Mouse (Mus musculus) kidney, postnatal 10 days (tissue): Measurements from ENCODE around the gene Zfp628.
A peak's percentile ranks its signal among the peaks of the same experiment; 100 is the strongest.
"Not testable (repeated sequence)": the region's sequence is repeated elsewhere in the genome, so short reads cannot be mapped to it uniquely, and the experiment has no call there.

ENCODE experiments used
- DNase-seq: peaks from one replicate; pipeline ENCODE4 v3.0.0; 2021; ENCODE audit warnings: mixed read lengths

The Zfp628 gene

GRCm38 (mm10) chr7:4915007-4915665 is at the start of gene Zfp628:
TSS of gene Zfp628 (plus strand) at chr7:4915217.
- DNase-seq: peak; percentile 97

DNA sequence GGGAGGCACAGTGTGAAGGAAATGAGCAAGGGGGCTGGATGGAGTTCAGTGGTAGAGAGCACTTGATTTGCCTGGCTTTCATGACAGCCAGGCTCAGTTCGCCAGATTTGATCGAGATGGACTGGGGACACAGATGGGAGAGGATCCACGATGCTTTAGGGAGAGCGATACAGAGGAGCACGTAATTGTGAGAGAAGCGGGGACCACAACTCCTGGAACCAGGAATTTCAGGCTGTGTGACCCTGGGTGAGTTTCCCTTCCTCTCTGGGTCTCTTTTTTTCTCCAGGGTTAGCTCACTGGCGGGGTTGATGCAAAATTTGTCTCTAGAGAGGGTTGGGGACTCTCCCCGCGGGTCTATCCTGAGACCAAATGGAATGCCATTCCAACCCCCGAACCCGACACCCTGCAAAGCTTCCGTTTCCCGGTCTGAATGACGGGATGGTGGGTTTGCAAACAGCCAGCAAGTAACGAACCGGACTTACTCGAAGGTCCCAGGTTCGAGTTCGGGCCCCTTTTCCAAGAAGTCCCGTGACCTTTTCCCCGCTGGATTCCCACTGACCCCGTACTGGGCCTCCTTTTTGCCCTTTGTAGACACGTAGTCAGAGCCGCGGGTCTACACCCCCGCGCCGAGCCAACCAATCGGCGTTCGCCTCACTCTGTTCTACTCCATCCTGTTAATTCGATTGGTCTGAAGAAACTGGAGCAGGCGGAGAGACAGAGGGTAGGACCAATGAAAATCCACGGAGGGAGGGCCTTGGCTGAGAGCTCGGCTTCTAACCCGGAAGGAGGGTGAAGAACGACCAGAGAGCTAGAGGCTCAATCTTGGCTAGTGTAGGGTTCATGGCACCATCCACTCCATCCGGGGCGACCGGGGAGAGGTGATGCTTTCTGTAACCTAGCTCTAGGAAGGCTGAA is 49.2 kb upstream of the Zfp628 start:
- peak; percentile 96 for DNase-seq

GRCm38 (mm10) chr7:4866631-4867180 is 48.3 kb upstream of the Zfp628 start:
- DNase-seq: no peak

GRCm38 (mm10) chr7:4870133-4870532 is 44.9 kb upstream of the Zfp628 start, which contains the start of gene Isoc2b:
TSS of gene Isoc2b (minus strand) at chr7:4870258.
- no peak for DNase-seq

DNA sequence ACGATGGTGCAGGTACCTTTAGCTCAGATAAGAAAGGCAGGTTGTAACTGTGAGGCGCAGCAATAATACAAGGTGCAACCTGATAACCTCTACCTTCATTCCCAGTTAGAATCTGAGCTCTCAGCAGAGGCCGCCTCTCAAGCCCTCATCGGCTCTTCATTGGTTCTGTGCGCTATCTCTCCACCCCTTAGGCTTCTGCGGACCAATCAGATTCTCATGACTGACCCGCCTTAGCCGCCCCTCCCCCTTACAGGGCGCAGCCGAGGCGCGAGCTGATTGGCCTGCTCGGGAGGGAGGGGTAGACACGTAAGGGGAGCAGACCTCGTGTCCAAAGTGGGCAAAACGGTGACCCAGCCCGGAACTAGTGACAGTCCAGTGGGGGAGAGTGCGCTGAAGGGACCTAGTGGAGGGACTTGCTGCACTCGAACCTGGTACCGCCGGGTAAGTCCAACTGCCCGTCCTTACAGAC is 38.2 kb upstream of the Zfp628 start, which contains the start of gene Isoc2a:
Gene Isoc2a, plus strand, starts transcription at position 401 of the 469 bp plus-strand sequence.
- peak; percentile 92 for DNase-seq

- DNase-seq: no peak
Observed at GRCm38 (mm10) chr7:4877226-4877625, 37.8 kb upstream of the Zfp628 start.

- peak; percentile 46 for DNase-seq
Observed at GRCm38 (mm10) chr7:4878186-4878585, 36.8 kb upstream of the Zfp628 start.

- not testable (repeated sequence) for DNase-seq
Observed at GRCm38 (mm10) chr7:4879036-4879435, 36.0 kb upstream of the Zfp628 start.

- DNase-seq: no peak
Observed at GRCm38 (mm10) chr7:4886680-4887079, 28.3 kb upstream of the Zfp628 start.

- no peak for DNase-seq
Observed at GRCm38 (mm10) chr7:4895186-4895585, 19.8 kb upstream of the Zfp628 start.

DNA sequence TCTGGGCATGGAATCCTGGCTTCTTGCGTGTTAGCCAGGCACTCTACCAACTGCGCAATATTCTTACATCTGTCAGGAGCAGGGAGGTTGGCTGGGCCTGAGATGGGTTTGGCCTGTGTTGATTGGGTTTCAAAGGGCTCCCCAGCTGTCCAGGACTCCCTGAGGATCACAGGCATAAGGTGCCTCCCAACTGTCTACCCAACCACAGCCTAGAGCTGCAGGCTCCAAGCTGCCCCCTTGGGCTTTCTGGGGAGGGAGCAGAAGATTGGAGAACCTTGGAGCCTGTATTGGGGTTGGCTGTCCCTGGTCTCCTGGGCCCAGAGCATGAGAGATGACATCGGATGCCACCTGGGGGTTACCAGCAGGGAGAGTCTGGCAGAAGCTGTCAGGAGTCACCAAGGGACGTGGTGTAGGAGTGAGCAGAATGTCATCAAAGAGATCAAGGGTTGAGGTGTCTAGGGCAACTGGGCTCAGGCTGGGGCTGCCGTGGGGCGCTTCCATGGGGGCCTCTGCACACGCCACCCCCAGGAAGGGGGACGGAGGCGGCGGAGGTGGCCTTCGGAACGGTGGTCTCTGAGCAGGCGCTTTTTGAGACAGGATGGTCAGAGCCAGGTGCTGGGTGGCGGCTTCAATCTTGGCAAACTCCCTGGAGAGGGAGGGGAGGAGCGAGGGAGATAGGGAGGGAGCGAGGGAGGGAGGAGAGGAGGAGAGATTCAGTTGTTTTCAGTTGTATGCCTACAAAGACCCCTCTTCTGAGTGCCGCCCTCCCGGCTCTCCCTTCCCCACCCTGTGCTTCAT is 16.0 kb upstream of the Zfp628 start:
- DNase-seq: no peak

DNA sequence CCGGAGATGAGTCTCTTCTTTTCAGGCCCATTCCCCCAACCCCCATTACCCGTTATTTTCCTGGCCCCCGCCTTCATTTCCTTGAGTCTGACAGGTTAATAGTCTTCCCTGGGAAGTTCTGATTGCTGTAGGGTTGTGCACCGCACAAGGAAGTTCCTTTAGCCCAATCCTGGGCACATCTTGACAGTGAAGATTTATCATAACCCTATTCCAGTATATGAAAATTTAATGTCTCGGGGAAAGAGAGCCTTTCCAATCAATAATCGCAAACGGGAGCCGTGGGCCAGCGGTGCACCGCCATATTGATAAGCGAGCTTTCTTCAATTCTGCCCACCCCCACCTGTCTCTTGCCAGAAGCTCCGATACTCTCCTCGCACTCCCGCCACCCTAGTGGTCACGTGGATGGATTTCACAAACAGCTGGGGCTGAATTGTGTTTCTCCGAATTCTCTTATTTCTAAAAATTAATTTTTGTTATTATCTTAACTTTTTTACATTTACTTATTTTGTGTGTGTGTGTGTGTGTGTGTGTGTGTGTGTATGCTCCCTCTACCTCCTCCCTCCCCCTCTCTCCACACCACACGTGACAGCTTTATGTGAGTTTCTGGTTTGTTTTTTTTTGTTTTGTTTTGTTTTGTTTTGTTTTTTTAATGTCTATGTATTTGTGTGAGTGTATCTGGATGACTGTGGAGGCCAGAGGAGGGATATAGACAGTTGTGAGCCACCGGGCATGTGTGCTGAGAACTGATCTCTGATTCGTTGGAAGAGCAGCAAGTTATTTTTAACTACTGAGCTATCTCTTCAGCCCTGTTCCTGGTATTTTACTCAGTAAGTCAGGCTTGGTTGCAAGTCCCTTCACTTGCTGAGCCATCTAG is 15.1 kb upstream of the Zfp628 start:
- DNase-seq: peak; percentile 48

GRCm38 (mm10) chr7:4900523-4900851 is 14.5 kb upstream of the Zfp628 start:
- DNase-seq: no peak

DNA sequence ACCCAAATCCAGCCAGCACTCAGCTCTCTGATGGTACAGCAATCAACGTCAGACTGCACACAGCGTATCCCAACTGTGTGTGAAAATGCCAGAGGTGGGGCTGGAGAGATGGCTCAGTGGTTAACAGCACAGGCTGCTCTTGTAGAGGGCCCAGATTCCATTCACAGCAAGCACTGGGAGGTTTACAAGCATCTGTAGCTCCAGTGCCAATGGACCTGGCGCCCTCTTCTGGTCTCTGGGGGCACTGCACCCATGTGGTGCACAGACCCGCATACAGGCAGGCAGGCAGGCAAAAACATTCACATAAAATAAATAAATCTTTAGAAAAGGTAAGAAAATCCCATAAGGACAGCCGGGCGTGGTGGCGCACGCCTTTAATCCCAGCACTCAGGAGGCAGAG is 13.8 kb upstream of the Zfp628 start:
- peak; percentile 54 for DNase-seq

- no peak for DNase-seq
Observed at GRCm38 (mm10) chr7:4902404-4902803, 12.6 kb upstream of the Zfp628 start.

DNA sequence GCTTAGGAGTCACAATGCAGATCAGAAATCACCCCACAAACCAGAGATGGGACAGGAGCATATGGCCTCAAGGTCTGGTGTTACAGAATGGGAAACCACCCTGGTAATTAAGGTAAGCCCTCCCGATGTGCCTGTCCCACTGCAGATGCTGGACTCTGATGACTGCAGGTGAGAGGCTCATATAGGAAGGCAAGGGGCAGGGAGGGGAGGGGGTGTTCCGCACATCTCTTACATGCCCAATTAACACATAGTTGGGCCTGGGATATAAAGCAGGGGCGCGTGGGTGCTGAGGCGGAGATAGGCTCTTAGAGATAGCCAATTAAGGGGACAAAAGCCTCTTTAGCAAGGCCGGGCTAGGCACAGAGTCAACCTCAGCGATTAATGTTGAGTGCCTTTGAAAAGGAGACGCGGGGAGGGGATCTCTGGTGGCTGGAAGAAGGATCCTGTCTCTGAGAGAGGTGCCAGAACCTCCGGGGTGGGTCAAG is 8.5 kb upstream of the Zfp628 start, which contains the start of gene Gm36210:
Gene Gm36210, minus strand, starts transcription at position 51 of the 485 bp plus-strand sequence.
- no peak for DNase-seq

- DNase-seq: peak; percentile 86
Observed at GRCm38 (mm10) chr7:4911561-4911960, 3.5 kb upstream of the Zfp628 start.

DNA sequence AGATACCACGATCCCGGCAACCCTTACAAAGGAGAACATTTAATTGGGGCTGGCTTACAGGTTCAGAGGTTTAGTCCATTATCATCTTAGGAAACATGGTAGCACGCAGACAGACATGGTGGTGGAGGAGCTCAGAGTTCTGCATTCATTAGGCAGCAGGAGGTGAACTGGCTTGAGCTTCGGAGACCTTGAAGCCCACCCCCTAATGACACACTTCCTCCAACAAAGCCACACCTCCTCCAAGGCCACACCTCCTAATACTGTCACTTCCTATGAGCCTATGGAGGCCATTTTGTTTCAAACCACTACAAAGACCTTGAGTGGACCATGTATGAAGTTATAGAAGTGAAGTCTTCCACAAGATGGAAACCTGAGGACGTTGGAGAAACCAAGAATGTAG is 2.8 kb upstream of the Zfp628 start:
- DNase-seq: no peak

- DNase-seq: peak; percentile 44
Observed at GRCm38 (mm10) chr7:4915669-4916416, 826 bp downstream of the Zfp628 start.

- DNase-seq: no peak
Observed at GRCm38 (mm10) chr7:4917494-4917893, 2.5 kb downstream of the Zfp628 start.

- no peak for DNase-seq
Observed at GRCm38 (mm10) chr7:4918681-4919080, 3.7 kb downstream of the Zfp628 start.
